23 mouse cellular contexts compared by ENCODE assay signal in the genomic region with DNA sequence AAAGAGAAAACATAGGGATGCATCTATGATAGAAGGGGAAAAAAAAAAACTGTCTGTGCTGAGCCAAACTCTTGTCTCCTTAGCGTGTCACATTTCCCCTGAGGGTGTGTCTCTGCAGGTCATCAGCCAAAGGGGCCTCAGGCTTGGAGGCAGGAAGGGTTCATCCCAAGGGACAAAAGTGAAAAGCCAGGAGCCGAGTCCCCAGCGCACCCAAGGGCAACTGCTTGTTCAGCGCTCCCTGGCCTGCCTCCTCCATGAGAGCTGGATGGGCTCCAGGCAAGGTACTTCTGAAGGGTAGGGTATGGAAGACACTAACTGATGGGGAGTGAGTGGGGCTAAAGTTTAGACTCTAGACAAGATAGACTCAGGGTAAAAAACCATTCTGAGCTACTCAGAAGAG.
DNase-seq lines count a peak whose midpoint lies in the region; TF ChIP-seq lines count a peak whose summit lies in the region.
"Had no signal": no experiment of that assay in that cellular context is flagged by ENCODE, and none has a peak within 500 bp of the region (broad histone marks: within the 10 kb centered on the region; RNA-seq: fewer than 3 reads in every experiment).

No protein-coding gene starts in this region.

- no peaks in the 10 kb centered on the region for H3K27me3 ChIP-seq in heart, embryonic 10.5 days (ENCODE audit: insufficient read depth, poor library complexity, severe bottlenecking)
- H3K27me3 ChIP-seq: embryonic facial prominence, embryonic 13.5 days; forebrain, embryonic 12.5 days; forebrain, embryonic 15.5 days; heart, embryonic 13.5 days; hindbrain, embryonic 13.5 days had no signal

- WGBS in heart, embryonic 10.5 days = 84% methylated on average over 4 of the region's 4 CpGs

- peaks cover 42% of the 10 kb centered on the region for H3K4me1 ChIP-seq in heart, embryonic 10.5 days
- H3K4me1 ChIP-seq: forebrain, embryonic 12.5 days; forebrain, embryonic 15.5 days; hindbrain, embryonic 13.5 days had no signal

- H3K4me3 ChIP-seq in gastrocnemius, adult 2 months = no peak overlapping the region
- H3K4me3 ChIP-seq in heart, embryonic 10.5 days = no peak overlapping the region
- H3K4me3 ChIP-seq in left cerebral cortex, adult 2 months = no peak overlapping the region
- H3K4me3 ChIP-seq: embryonic facial prominence, embryonic 10.5 days; embryonic facial prominence, embryonic 13.5 days; erythroblast, embryonic 14.5 days; forebrain, embryonic 12.5 days; forebrain, embryonic 15.5 days; heart, embryonic 13.5 days; hindbrain, embryonic 10.5 days; hindbrain, embryonic 13.5 days had no signal

- no peaks in the 10 kb centered on the region for H3K9me3 ChIP-seq in heart, embryonic 10.5 days
- H3K9me3 ChIP-seq: embryonic facial prominence, embryonic 10.5 days; embryonic facial prominence, embryonic 13.5 days; forebrain, embryonic 12.5 days; forebrain, embryonic 15.5 days; hindbrain, embryonic 10.5 days; hindbrain, embryonic 13.5 days had no signal

- no peaks in the 10 kb centered on the region for H3K36me3 ChIP-seq in heart, embryonic 10.5 days
- H3K36me3 ChIP-seq: embryonic facial prominence, embryonic 10.5 days; embryonic facial prominence, embryonic 13.5 days; forebrain, embryonic 12.5 days; forebrain, embryonic 15.5 days; heart, embryonic 13.5 days; hindbrain, embryonic 10.5 days; hindbrain, embryonic 13.5 days had no signal

- no peak for TF ChIP-seq CTCF in gastrocnemius, adult 2 months (IDR thresholded peaks at IDR 0.05)
- TF ChIP-seq CTCF in left cerebral cortex, adult 2 months (IDR thresholded peaks at IDR 0.05) = no peak

- intact Hi-C loops in gastrocnemius, adult 2 months (cut with DNase I) = no loop called here
- intact Hi-C loops in heart, postnatal 14 days (cut with DNase I) = no loop called here
- intact Hi-C loops in left cerebral cortex, adult 2 months (cut with DNase I) = no loop called here

- H3K27ac ChIP-seq in gastrocnemius, adult 2 months = peak overlapping the region; percentile 24; the same call in 1 of the 2 replicates
- H3K27ac ChIP-seq in heart, embryonic 10.5 days = 0 out of 2 replicates have a peak overlapping the region, but pooled peaks have one; percentile 22
- H3K27ac ChIP-seq in left cerebral cortex, adult 2 months = peak overlapping the region; percentile 84; the same call in 1 of the 2 replicates
- H3K27ac ChIP-seq: embryonic facial prominence, embryonic 10.5 days; embryonic facial prominence, embryonic 13.5 days; forebrain, embryonic 12.5 days; forebrain, embryonic 15.5 days; heart, embryonic 13.5 days; hindbrain, embryonic 10.5 days; hindbrain, embryonic 13.5 days had no signal

- no peak for DNase-seq in gastrocnemius, adult 2 months
- DNase-seq in gastrocnemius, adult 8-10 months (ENCODE audit: low spot score in 2 of 2) = no peak
- DNase-seq in heart, embryonic 10.5 days (ENCODE audit: low spot score) = no peak
- DNase-seq in heart, postnatal 14 days = no peak
- DNase-seq in left cerebral cortex, adult 2 months (ENCODE audit: extremely low spot score in 1 of 2, low spot score in 2 of 2) = no peak
- no peak for DNase-seq in left cerebral cortex, adult 11 months (ENCODE audit: low spot score)
- DNase-seq in right cerebral cortex, postnatal 14 days = no peak
- DNase-seq: adrenal gland, adult 8-10 months; adrenal gland, postnatal 25 days; cerebellum, adult 11-12 months; cerebellum, adult 8-10 months; cerebellum, postnatal 10 days; cerebellum, postnatal 36 days; embryo, embryonic 11 days; gastrocnemius, postnatal 14 days had no signal

Comparison
In these comparisons a context has a peak if more than half of its experiments do, and no peak if none do; other contexts are left out.
1. H3K27ac ChIP-seq: peak in every context shown above with its lines; median percentile 84 in left cerebral cortex, adult 2 months; 24 in gastrocnemius, adult 2 months; 22 in heart, embryonic 10.5 days.